Mouse (Mus musculus): ENCODE results near the gene Dio1. TPM values are rescaled to one million over a fixed set of nuclear protein-coding genes. Genes with fewer than 3 reads are reported as not detected.
A peak's percentile ranks its signal among the peaks of the same experiment; 100 is the strongest.

Gene Dio1
- total RNA-seq (2014; fragmentation: Nextera tagmentation), result not detected in 2 replicates
- not detected in 2 replicates for total RNA-seq (2017)
- not detected in 2 replicates for polyA plus RNA-seq (2012)

DNA sequence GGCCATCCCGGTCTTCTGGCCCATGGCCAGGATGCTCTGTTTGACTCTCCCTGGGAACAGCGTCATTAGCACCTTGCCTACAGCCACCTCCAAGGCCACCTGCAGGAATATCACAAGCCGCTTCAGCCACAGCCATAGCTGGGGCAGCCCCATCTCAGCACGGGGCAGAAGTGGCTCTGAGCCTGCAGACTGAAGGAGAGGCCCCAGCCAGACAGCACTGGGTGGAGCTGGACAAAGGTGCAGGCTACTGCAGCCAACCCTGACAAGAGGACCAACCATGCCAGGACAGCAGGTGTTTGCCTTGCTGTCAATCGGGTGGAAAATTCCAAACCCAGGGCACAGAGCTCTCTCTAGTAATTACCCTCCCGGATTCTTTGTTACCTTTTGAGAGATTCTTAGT, at the start of gene Dio1:
Gene Dio1 (minus strand): TSS at position 204 of the 400 bp plus-strand sequence.
- Histone ChIP-seq H3K9me3 (replicated peaks) (no peaks in the 10 kb centered on the region; the same call in 1 of the 2 replicates), H3K4me3 (ENCODE audit: low read depth, low read length) (no peak within 1 kb of the TSS), H3K27me3 (ENCODE audit: insufficient read depth, low read length) (peaks cover 38% of the 10 kb centered on the region), H3K36me3 (replicated peaks) (no peaks in the 10 kb centered on the region), H3K4me1 (ENCODE audit: insufficient read depth, low read depth, low read length) (peaks cover 12% of the 10 kb centered on the region)
- DNase-seq (ENCODE audit: low spot score) (no peak), ATAC-seq (ENCODE audit: extremely low read depth, insufficient number of reproducible peaks, low FRiP score, poor library complexity, severe bottlenecking) (no peak)
- TF ChIP-seq POLR2AphosphoS5 (IDR thresholded peaks at IDR 0.05; ENCODE audit: insufficient replicate concordance, low read depth, low read length), result no peak
- TF ChIP-seq GATA1 (IDR thresholded peaks at IDR 0.05; ENCODE audit: borderline replicate concordance, low read length), result no peak
- no peak for TF ChIP-seq CTCF (IDR thresholded peaks at IDR 0.05; ENCODE audit: low read depth, low read length)

DNA sequence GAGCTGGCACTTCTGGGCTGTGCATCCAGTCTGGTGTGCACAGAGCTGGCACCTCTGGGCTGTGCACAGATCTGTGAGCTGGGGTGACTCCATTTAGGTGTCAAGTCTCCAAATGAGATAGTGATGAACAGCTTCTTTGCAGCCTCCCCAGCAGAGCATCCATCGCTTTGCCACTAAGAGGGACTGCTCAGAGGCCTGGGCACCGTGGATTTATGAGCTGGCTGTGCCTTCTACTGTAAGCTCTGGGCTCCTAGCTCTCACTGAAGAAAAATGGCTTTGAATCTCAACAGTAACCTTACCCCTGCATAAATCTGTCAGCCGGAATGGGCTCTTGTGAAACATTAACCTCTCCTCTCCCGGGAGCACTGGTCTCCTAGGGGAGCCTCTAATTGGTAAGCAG, 47.6 kb upstream of the Dio1 start:
- TF ChIP-seq POLR2AphosphoS5 (IDR thresholded peaks at IDR 0.05; ENCODE audit: insufficient replicate concordance, low read depth, low read length) (no peak), GATA1 (IDR thresholded peaks at IDR 0.05; ENCODE audit: borderline replicate concordance, low read length) (no peak), GATA2 (IDR thresholded peaks at IDR 0.05; ENCODE audit: borderline replicate concordance, low read depth, low read length) (no peak), TAL1 (conservative IDR thresholded peaks at IDR 0.05; ENCODE audit: low read depth, low read length) (no peak), CTCF (IDR thresholded peaks at IDR 0.05; ENCODE audit: low read depth, low read length) (no peak)
- H3K4me3 ChIP-seq (ENCODE audit: low read depth, low read length), result no peak overlapping the region
- ATAC-seq (ENCODE audit: extremely low read depth, insufficient number of reproducible peaks, low FRiP score, poor library complexity, severe bottlenecking), result no peak
- no peaks in the 10 kb centered on the region for H3K9me3 ChIP-seq (replicated peaks)
- H3K36me3 ChIP-seq (replicated peaks), result peaks cover 81% of the 10 kb centered on the region
- no peaks in the 10 kb centered on the region for H3K27me3 ChIP-seq (ENCODE audit: insufficient read depth, low read length)
- DNase-seq (ENCODE audit: low spot score), result no peak
- H3K4me1 ChIP-seq (ENCODE audit: insufficient read depth, low read depth, low read length), result peaks cover 15% of the 10 kb centered on the region

DNA sequence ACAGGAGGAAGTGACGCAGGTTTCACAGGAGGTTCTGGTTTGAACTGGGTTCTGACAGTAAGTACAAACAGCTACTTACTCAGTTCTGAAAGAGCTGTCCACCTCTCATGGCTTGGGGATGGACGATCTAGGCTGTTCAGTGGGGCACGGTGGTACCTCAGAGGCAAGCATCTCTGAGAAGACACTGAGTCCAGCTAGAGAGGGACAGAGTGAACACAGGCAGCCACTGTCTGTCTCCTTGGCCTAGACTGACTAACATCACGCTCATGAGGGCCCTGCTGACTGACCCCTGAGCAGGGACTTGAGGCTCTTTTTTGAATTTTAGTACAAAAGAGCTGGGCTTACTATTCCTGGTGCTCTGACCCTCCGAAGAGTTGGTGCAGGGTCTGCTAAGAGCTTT, 47.2 kb upstream of the Dio1 start:
- Histone ChIP-seq H3K9me3 (replicated peaks) (no peaks in the 10 kb centered on the region), H3K36me3 (replicated peaks) (peaks cover 80% of the 10 kb centered on the region), H3K4me3 (ENCODE audit: low read depth, low read length) (no peak overlapping the region), H3K4me1 (ENCODE audit: insufficient read depth, low read depth, low read length) (peaks cover 11% of the 10 kb centered on the region), H3K27me3 (ENCODE audit: insufficient read depth, low read length) (no peaks in the 10 kb centered on the region)
- DNase-seq (ENCODE audit: low spot score) (no peak), ATAC-seq (ENCODE audit: extremely low read depth, insufficient number of reproducible peaks, low FRiP score, poor library complexity, severe bottlenecking) (no peak)
- TF ChIP-seq TAL1 (conservative IDR thresholded peaks at IDR 0.05; ENCODE audit: low read depth, low read length) (no peak), GATA1 (IDR thresholded peaks at IDR 0.05; ENCODE audit: borderline replicate concordance, low read length) (no peak), GATA2 (IDR thresholded peaks at IDR 0.05; ENCODE audit: borderline replicate concordance, low read depth, low read length) (no peak), CTCF (IDR thresholded peaks at IDR 0.05; ENCODE audit: low read depth, low read length) (no peak), POLR2AphosphoS5 (IDR thresholded peaks at IDR 0.05; ENCODE audit: insufficient replicate concordance, low read depth, low read length) (no peak)

DNA sequence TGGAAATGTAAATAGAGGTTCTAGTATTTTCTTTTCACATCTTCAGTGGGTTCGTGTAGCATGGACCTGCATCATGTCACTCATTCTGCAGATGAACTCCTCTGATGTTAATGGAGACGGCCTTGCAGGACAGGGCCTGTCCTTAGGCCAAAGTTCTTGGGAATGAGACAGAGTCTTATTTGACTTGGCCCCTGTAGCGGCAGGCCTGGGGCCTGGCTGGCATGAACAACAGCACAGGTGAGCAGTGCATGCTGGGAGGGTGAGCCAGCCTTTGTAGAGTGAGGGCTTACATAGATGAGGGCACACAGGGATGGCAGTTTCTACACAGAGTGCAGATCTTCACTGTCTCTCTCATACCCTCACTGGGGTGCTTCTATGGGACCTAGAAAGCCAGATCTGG, 46.6 kb upstream of the Dio1 start:
- no peaks in the 10 kb centered on the region for H3K9me3 ChIP-seq (replicated peaks)
- H3K4me3 ChIP-seq (ENCODE audit: low read depth, low read length), result no peak overlapping the region
- ATAC-seq (ENCODE audit: extremely low read depth, insufficient number of reproducible peaks, low FRiP score, poor library complexity, severe bottlenecking) (no peak), DNase-seq (ENCODE audit: low spot score) (no peak)
- peaks cover 79% of the 10 kb centered on the region for H3K36me3 ChIP-seq (replicated peaks)
- TF ChIP-seq POLR2AphosphoS5 (IDR thresholded peaks at IDR 0.05; ENCODE audit: insufficient replicate concordance, low read depth, low read length), result no peak
- no peak for TF ChIP-seq CTCF (IDR thresholded peaks at IDR 0.05; ENCODE audit: low read depth, low read length)
- no peak for TF ChIP-seq GATA1 (IDR thresholded peaks at IDR 0.05; ENCODE audit: borderline replicate concordance, low read length)
- TF ChIP-seq TAL1 (conservative IDR thresholded peaks at IDR 0.05; ENCODE audit: low read depth, low read length), result no peak
- TF ChIP-seq GATA2 (IDR thresholded peaks at IDR 0.05; ENCODE audit: borderline replicate concordance, low read depth, low read length), result no peak
- peaks cover 7% of the 10 kb centered on the region for H3K4me1 ChIP-seq (ENCODE audit: insufficient read depth, low read depth, low read length)
- no peaks in the 10 kb centered on the region for H3K27me3 ChIP-seq (ENCODE audit: insufficient read depth, low read length)

DNA sequence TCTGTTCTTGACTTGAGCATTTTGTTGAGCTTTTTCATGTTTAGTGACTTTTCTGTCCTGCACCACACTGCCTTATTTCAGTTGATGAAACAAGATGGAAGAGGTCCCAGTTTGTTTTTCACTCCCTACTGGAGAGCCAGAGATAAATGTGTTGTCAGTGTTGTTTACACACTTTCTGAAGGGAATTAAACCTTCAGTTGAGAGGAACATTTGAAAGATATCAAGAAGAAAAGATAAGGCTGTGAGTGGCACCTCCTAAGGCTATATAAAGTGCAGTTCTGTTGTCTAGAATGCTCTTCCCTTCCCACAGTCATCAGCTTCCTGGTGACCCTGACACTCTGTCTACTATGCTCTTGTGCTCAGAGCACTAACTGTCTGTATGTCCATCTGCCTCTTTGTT, 44.4 kb upstream of the Dio1 start:
- H3K4me1 ChIP-seq (ENCODE audit: insufficient read depth, low read depth, low read length), result no peaks in the 10 kb centered on the region
- peaks cover 88% of the 10 kb centered on the region for H3K36me3 ChIP-seq (replicated peaks)
- ATAC-seq (ENCODE audit: extremely low read depth, insufficient number of reproducible peaks, low FRiP score, poor library complexity, severe bottlenecking) (no peak), DNase-seq (ENCODE audit: low spot score) (no peak)
- TF ChIP-seq GATA1 (IDR thresholded peaks at IDR 0.05; ENCODE audit: borderline replicate concordance, low read length), result no peak
- no peak for TF ChIP-seq CTCF (IDR thresholded peaks at IDR 0.05; ENCODE audit: low read depth, low read length)
- TF ChIP-seq TAL1 (conservative IDR thresholded peaks at IDR 0.05; ENCODE audit: low read depth, low read length), result no peak
- no peak for TF ChIP-seq GATA2 (IDR thresholded peaks at IDR 0.05; ENCODE audit: borderline replicate concordance, low read depth, low read length)
- TF ChIP-seq POLR2AphosphoS5 (IDR thresholded peaks at IDR 0.05; ENCODE audit: insufficient replicate concordance, low read depth, low read length), result no peak
- H3K9me3 ChIP-seq (replicated peaks), result no peaks in the 10 kb centered on the region
- no peaks in the 10 kb centered on the region for H3K27me3 ChIP-seq (ENCODE audit: insufficient read depth, low read length)
- H3K4me3 ChIP-seq (ENCODE audit: low read depth, low read length), result no peak overlapping the region

DNA sequence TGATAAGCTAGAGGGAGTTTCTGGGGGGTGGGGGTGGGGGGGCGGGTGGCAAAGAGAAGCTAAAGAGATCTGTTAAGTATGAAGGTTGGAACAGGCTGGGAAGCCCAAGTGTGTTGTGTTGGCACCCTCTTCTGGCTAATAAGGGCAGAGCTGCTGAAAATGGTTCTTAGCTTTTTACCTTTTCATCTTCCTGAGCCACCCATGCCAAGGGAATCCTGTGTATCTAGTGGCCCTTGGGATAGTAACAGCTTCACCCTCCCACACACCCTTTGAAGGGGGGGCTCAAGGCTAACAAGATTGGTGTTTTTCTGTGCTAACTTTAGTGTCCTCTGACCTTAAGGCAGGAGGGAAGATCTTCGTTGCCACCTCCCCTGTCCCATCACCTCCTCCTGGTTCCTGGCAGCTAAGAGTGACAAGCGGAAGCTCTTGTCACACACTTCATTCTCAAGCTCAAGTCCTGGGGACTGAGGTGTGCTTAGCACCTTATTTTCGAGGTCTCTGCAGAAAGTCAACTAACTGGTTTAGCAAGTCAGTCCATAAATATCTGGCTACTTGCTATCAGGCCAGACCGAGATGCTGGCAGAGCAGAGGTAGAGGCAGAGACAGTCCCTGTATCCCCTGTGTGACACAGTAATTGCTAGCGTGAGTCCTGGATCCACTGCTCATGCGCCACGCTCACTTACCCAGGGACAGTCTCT, 42.5 kb upstream of the Dio1 start:
- Histone ChIP-seq H3K36me3 (replicated peaks) (peaks cover 91% of the 10 kb centered on the region), H3K27me3 (ENCODE audit: insufficient read depth, low read length) (no peaks in the 10 kb centered on the region), H3K9me3 (replicated peaks) (no peaks in the 10 kb centered on the region), H3K4me1 (ENCODE audit: insufficient read depth, low read depth, low read length) (no peaks in the 10 kb centered on the region), H3K4me3 (ENCODE audit: low read depth, low read length) (no peak overlapping the region)
- ATAC-seq (ENCODE audit: extremely low read depth, insufficient number of reproducible peaks, low FRiP score, poor library complexity, severe bottlenecking), result no peak
- peak; percentile 12 for DNase-seq (ENCODE audit: low spot score)
- TF ChIP-seq POLR2AphosphoS5 (IDR thresholded peaks at IDR 0.05; ENCODE audit: insufficient replicate concordance, low read depth, low read length) (no peak), CTCF (IDR thresholded peaks at IDR 0.05; ENCODE audit: low read depth, low read length) (0 out of 2 replicates have a peak, but pooled peaks have one; percentile 15)

Measured in G1E (cell line).